Mouse (Mus musculus) CD4-positive, CD25-positive, alpha-beta regulatory T cell, adult 2 months (primary cell): ENCODE measurements around the gene Taf11.

Experiments
- DNase-seq: peaks from one replicate; pipeline ENCODE4 v3.0.0-alpha.2; 2012; ENCODE audit warnings: low read depth, low spot score

Taf11 gene

GRCm38 (mm10) chr17:27909622-27910500 is at the start of gene Taf11:
Gene Taf11 (minus strand): TSS chr17:27909844.
- peak; percentile 78 for DNase-seq

- DNase-seq: no peak
Observed at GRCm38 (mm10) chr17:27957649-27958048, 48.0 kb upstream of the Taf11 start.

- no peak for DNase-seq
Observed at GRCm38 (mm10) chr17:27954629-27955402, 45.2 kb upstream of the Taf11 start.

DNA sequence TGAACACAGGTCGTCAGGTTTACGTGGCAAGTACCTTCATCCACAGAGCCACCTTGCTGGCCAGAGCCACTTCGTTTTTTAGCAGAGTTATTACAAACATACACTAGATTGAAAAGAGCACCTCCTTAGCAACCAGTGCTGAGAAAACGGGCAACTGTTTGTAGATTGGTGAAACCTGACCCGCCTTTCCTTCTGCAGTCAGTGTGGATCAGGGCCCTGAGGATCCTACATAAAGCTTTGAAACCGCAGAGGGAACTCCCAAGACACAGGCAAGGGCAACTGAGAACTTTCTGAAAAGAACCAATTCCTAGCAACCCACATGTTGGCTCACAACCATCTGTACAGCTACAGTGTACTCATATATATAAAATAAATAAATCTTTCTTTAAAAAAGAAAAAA is 43.5 kb upstream of the Taf11 start:
- no peak for DNase-seq

DNA sequence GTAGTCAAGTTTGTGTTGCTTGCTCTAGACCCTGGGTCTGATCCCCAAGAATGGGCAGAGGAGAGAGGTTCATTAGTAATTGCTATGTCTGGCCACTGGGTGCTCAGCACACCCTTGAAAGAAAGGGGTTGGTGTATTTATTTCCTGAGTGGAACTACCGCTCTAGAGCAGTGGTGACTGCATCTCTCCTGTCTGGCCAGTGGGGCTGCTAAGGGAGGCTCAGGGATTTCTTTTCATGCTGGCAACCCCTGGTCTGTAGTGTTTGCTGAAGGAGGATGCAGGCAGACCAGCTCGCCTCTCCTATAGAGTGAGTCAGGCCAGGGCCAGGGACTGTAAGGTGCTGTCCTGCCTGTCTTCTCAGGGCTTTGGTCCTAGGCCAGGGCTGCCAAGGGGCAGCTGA is 37.5 kb upstream of the Taf11 start:
- no peak for DNase-seq

DNA sequence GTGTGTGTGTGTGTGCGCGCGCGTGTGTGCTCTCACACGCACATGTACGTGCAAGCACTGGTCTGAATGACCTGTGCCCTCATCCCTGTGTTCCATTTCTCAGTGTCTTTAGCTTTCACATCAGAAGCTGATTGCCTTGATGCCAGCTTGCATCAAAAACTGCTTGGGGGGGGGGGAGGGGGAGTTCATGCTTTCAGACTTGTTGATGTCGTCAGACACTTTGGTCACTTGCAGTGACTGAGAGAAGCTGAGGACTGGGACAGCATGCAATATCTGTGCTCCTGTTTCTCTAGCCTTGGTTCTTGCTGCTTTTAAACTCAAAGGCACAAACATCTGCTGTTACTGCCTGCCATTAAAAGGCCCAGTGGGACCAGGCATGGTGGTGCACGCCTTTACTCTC is 36.7 kb upstream of the Taf11 start:
- no peak for DNase-seq

- no peak for DNase-seq
Observed at GRCm38 (mm10) chr17:27945546-27946216, 36.0 kb upstream of the Taf11 start.

DNA sequence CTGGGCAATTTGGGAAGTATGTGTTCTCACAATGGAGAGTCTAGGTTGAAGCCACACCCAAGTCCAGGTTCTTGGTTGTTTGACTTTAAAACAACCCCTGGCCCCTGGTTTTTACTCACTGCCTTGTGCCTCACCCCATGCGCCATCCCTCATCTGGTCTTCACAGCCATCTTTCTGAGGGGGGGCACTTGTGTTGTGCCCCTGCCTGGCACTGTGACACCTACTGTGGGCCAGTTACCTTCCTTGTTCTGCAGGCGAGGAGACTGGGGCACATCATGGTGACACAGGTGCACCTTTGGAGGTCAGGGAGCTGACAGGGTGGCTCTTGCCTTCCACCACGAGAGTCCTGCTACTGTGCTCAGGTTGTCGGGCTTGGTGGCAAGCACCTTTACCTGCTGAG is 32.5 kb upstream of the Taf11 start:
- DNase-seq: no peak

DNA sequence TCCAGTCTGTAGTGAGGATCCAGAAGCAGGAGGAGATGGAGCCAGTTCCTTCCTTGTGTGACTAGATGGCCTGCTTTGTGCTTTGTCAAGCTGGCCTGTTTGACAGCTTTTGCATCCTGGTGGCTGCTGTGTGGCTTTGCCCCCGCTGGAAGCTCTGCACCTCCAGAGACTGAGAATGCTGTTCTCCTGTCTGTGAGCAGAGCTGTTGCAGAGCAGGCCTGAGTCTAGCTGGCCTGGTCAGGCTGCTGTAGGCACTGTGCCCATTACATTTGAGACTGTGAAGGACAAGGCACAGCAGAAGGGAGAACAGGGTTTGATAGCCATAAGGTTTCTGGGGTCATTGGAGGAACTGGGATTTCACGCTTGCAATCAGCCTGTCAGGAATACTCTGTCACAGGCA is 32.1 kb upstream of the Taf11 start:
- no peak for DNase-seq

- DNase-seq: no peak
Observed at GRCm38 (mm10) chr17:27941178-27941577, 31.5 kb upstream of the Taf11 start.

DNA sequence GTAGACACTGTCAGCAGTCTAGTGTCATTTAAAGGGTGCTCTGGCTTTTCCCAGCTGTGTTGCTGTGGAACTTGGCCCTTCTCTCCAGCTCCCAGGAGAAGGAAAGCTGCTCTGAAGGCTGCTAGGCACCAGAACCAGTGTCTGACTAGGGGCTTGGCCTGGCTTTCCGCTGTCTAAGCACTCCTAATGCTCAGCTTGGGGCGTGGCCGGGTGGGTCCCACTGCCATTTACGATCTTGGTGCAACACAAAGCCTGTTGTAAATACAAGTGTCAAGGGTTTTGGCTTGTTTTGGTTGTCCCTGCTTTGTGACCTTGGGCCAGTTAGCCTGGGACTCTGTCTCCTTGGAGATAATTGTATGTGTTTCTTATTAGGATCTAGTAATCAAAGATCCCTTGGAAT is 30.7 kb upstream of the Taf11 start:
- no peak for DNase-seq

- no peak for DNase-seq
Observed at GRCm38 (mm10) chr17:27939028-27939427, 29.4 kb upstream of the Taf11 start.

DNA sequence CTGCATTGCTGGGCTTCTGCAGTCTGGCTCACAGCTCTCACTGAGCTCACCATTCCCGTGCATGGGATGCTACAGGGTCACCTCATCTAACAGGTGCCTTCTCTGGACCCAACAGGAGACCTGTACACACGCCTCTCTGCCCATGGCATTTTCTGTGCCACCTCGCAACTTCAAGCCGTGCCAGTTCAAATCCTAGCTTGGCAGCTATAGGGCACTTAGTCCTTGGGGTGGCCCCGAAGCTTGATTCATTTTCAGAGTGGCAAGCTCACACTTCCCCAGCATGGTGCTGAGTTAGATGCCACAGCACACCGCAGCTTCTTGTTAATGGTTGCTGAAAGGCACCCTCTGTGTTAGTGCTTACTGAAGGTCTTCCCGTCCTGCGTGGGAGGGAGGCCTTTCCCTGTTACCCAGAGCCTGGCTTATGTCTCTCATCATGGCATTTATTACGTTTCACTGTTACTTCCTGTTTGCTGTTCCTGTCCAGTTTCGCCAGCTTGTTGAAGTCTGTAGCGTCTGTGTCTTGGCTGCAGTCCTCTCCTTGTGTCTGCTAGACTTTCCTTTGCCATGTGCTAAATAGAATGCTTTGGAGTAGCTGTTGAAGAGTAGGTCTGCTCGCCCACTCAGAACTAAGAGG is 28.6 kb upstream of the Taf11 start:
- DNase-seq: no peak

GRCm38 (mm10) chr17:27937054-27937615 is 27.5 kb upstream of the Taf11 start:
- DNase-seq: no peak

GRCm38 (mm10) chr17:27935091-27935490 is 25.4 kb upstream of the Taf11 start:
- no peak for DNase-seq

GRCm38 (mm10) chr17:27934136-27934910 is 24.7 kb upstream of the Taf11 start:
- no peak for DNase-seq

GRCm38 (mm10) chr17:27931826-27932225 is 22.2 kb upstream of the Taf11 start:
- no peak for DNase-seq

DNA sequence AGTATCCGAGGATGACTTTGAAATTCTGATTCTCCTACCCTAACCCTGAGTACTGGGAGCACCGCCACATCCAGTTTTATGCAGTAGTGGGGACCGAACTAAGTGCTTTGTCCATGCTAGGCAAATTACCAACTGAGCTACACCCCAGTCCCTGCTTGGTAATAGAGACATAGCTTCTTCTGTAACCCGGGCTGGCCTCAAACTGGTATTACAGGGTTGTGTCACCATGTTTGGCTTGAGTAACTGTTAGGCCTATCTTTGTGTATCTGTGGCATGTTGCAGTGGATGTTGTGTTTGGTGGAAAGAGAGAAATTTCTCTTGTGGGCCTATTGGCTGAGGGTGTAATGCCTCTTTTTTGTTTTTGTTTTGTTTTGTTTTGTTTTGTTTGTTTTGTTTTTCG is 20.6 kb upstream of the Taf11 start:
- DNase-seq: no peak

DNA sequence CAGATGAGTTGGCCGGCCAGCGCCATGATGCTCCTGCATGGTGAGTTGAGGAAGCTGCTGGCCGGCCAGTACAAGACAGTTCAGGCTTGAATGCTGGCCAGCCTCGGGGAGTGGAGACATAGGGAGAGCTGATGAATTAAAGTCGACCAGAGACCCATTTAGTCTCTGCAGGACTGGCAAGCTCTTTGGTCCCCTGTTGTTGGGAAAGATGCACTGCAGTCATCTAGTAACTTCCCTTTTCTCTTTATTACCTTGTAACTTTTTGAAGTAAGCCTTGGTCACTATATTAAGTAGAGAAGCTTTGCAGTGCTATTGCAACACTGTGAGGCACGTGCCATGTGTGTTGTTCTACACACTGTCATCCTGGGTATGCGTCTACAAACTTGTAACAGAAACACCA is 15.9 kb upstream of the Taf11 start:
- DNase-seq: no peak

GRCm38 (mm10) chr17:27925054-27925453 is 15.4 kb upstream of the Taf11 start:
- DNase-seq: no peak
